Mouse (Mus musculus) kidney, adult 8-10 months (tissue): ENCODE results near the gene Gnb3.

Source experiments
- DNase-seq, 2 experiments: peaks; one replicate each; pipeline ENCODE4 v3.0.0; 2022

Gene Gnb3

GRCm38 (mm10) chr6:124840241-124841167 is at the start of gene Gnb3:
TSS of gene Gnb3 (minus strand) at chr6:124840275.
- DNase-seq, result no peak

DNA sequence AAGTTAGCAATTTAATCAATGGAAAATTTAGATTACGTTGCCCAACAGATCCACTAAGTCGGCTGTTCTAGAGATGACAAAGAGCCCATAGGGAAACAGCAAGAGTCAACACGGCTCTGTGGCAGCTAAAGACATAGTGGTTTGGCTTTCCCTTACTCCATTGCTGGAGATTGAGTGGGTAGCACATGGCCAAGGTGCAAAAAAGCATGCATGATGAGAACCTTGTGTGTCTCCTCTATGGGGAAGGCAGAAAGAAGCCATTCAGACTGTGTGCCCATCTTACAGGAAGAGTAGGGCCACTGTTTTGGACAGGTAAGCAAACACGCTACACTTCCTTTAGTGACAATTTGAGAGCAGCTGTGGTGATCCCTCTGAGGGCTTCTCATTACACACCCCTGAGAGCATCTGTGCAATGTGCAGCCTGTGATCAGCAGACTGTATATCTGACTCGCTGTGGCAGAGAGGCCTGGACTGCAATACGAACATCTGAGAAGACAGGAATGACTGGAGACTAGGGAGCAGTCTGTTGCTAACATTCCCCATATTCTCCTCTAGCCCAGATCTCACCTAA is 48.6 kb upstream of the Gnb3 start:
- DNase-seq, result no peak

DNA sequence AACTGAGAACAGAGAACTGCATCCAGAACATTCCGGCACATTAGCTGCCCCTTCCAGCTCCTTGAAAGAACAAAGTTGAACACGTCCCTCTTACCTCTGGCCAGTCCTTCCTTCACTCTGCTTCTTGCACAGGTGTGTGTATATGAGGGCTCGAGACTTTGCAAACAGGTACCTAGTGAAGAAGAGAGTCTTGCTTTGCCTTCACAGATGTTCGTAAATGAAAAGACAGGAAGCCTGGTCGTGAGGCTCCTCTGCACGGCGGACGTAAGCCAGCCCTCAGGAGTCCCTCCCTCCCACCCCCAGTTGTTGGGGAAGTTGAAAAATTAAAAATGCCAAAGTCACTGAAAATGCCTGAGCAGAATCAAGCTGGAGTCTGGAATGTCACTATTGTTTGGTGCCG is 47.9 kb upstream of the Gnb3 start, which contains the start of gene Cd4:
Cd4 (minus strand) TSS at position 236 of the 400 bp plus-strand sequence.
- no peak for DNase-seq

DNA sequence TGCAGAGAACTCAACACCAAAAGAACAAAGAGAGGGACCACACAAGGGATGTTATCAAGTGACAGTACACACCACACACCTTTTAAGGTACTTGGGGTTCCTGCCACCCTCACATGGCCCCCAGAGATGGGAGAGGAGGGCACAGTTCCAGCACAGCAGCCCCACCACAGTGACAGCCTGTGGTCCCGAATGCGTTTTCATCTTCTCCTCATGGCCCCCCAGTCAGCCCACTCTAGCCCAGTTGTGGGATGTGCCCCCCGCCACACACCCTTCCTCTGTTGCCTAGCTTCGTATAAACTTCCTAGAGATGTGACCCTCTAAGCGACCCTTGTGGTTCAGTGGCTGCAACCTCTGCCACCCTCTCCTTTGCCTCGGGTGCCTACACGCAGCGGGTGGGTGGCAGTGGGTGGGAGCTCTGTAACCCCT is 45.9 kb upstream of the Gnb3 start:
- DNase-seq, result no peak

GRCm38 (mm10) chr6:124884714-124885500 is 44.8 kb upstream of the Gnb3 start:
- no peak for DNase-seq

- no peak for DNase-seq
Observed at GRCm38 (mm10) chr6:124883351-124883750, 43.3 kb upstream of the Gnb3 start.

DNA sequence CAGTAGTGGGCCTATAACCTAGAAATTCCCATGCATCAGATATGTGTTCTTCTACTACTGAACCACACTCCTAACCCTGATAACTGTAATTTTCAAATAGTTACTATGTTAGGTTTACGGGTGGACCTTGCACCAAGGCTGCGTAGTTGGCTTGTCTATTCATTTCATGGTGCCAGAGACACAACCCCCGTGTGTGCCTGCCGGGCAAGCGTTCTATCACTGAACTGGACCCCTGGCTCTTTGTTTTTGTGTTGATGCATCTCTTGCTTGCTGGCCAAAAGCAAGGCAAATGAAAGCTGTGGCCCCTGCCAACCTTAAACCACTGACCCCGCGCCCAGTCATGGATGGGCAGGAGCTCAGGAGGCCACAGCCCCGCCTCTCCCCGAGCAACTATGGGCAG is 41.7 kb upstream of the Gnb3 start:
- DNase-seq, result no peak

- no peak for DNase-seq
Observed at GRCm38 (mm10) chr6:124879390-124879789, 39.3 kb upstream of the Gnb3 start.

DNA sequence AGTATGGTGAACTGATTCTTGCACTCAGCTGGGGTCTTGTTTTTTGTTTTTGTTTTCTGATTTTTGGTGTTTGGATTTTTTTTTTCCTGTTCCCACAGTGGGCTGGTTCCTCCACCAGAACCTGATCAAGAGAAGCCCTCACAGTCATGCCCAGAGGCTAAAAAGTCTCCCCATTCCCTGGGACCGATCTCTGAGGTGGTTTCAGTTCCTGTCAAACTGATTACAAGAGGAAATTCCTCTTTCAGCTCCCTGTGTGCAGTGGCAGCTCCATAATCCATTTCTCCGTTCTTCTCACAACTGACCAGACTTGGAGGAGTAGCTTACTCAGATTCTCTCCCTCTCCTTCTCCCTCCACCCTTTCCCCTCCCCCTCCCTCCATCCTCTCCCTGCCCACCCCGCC is 34.3 kb upstream of the Gnb3 start:
- no peak for DNase-seq

- no peak for DNase-seq
Observed at GRCm38 (mm10) chr6:124866560-124866959, 26.5 kb upstream of the Gnb3 start.

- peak in 1 of 2 experiments; percentile 25 for DNase-seq
Observed at GRCm38 (mm10) chr6:124865766-124866362, 25.8 kb upstream of the Gnb3 start.

DNA sequence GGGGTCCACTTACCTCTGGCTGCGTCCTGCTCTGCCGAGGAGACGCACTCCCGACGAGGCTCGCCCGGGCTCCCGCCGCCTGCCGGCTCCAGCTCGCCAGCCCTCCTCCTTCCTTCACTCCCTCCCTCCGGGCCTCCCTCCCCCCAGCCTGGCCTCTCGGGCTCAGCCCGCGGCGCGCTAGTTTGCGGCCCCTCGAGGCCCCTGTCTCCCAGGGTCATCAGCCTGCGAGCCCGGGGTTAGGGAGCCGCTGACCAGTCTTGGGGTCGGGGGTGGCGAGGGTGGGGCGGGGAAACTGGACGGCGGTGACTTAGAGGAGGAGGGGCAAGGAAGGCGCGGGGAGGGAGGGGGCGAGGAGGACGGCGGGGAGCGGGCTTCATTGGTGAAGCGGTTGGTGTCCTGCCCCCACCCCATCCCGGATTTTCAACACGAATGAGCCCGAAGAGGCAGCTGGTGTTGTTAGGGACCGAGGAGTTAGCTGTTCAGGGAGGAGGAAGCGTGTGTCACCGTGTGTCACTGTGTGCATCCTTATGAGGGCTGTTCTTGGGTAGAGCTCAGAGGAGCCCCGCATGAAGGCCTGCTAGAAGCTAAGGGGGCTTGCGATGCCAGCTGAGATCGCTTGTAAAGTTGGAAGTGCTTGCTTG is 23.7 kb upstream of the Gnb3 start, which contains the start of gene Gpr162:
Gpr162 (minus strand) TSS at position 326 of the 641 bp plus-strand sequence.
- DNase-seq, result peak; percentile 27 to 34

DNA sequence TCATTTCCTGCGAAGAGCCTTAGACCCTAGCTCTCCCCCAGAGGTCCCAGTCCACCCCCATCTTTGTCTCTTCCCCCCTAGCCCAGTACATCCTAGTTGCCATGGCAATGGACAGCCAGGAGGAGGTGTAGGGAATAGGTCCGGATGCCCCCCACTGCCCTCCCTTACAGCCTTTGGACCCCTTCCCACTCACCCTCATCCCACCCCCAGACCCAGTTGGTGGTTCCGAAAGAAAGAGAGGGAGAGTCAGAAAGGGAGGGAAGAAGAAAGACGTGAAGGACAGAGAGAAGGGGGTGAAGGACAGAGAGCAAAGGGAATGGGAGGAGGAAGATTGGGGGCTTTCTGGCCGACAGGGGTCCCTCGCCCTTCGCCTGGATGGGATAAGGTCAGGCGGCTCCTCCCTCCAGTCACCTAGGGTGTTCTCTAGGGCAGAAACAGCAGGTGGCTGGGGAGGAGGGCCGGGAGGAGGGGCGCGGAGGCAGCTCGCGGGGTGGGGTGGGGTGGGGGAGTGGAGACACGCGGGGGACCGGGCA is 23.1 kb upstream of the Gnb3 start:
- DNase-seq, result no peak

- no peak for DNase-seq
Observed at GRCm38 (mm10) chr6:124862406-124863124, 22.5 kb upstream of the Gnb3 start.

- no peak for DNase-seq
Observed at GRCm38 (mm10) chr6:124861802-124862201, 21.7 kb upstream of the Gnb3 start.

DNA sequence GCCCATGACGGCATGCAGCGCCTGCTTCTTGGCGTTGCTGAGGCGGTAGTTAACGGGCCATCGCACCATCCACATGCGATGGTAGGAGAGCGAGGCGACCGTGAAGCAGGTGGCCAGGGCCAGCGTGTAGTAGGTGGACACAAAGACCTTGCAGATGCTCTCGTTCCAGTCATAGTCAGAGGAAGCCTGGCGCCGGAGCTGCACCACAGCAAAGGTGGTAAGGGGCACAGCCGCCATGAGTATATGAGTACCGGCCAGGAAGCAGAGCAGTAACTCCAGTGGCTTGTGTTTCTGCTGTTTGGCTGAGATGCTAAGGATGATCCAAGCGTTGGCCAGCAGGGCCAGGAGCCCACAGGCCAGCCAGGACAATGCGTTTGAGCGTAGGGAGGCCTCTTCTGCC is 21.2 kb upstream of the Gnb3 start:
- DNase-seq, result no peak

DNA sequence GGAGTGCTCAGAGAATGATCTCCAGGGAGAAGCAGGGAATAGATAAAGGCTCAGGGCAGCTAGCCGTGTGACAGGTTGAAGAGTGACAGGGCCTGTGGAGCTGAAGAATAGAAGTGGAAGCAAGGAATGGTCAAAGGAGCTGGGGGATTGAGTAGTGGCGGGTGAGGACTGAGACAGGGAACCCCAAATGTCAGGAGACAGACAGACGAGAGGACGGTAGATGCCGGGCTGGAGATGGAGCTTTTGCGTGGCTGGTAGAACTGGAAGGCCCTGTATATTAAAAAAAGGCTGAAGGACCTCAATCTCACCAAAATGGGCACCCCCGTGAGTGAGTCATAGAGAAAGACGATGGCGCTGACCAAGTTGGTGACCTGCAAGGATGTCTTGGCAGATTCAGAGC is 20.4 kb upstream of the Gnb3 start:
- no peak for DNase-seq

- peak; percentile 80 to 90 for DNase-seq
Observed at GRCm38 (mm10) chr6:124859725-124860124, 19.6 kb upstream of the Gnb3 start.

GRCm38 (mm10) chr6:124858561-124859318 is 18.7 kb upstream of the Gnb3 start:
- DNase-seq, result no peak

DNA sequence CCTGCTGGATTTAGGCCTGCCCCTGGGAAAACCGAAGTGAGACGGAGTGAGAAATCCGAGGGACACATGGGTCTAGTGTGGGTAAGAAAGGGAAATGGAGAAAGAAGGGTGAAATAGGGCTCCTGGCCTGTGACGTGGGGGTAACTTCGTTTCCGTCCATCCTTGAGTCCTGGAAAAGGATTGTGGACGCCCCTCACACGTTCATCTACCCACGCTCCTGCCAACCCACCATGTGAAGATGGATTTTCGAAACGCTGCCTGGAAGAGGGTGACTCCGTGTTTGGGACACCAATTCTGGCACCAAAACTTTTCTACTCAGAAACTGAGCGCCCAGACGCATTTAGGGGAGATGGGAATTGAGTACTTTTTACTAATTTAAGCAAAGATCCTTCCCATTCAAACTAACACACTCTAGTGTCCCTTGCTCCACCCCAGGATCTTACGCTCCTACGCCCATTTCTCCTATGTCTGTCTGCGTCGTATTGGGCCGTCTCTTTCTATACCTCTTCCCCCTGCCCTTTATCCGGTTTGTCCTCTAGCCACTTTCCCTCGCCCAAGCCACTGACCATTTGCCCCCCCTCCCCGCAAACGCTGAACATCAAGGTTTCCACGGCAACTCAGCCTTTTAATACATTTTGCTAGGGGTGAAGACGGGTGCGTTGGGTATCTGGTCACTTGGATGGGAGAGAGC is 17.9 kb upstream of the Gnb3 start:
- no peak for DNase-seq
